Mouse (Mus musculus): ENCODE data around the gene St14. TPM values are rescaled to one million over a fixed set of nuclear protein-coding genes. Genes with fewer than 3 reads are reported as not detected.
A peak's percentile ranks its signal among the peaks of the same experiment; 100 is the strongest.

Gene St14
- polyA plus RNA-seq, 1 experiment from 2014 or later = 0.20 TPM

- Histone ChIP-seq H3K9ac (replicated peaks; ENCODE audit: low read depth, low read length) (no peak overlapping the region), H3K4me1 (ENCODE audit: control insufficient read depth, insufficient read depth, low read length) (no peaks in the 10 kb centered on the region), H3K27me3 (ENCODE audit: control insufficient read depth, insufficient read depth, low read length) (no peaks in the 10 kb centered on the region), H3K27ac (ENCODE audit: low read depth, low read length) (no peak overlapping the region), H3K36me3 (ENCODE audit: control insufficient read depth, insufficient read depth, low read length) (no peaks in the 10 kb centered on the region), H3K4me2 (ENCODE audit: low read depth, low read length) (no peak overlapping the region), H3K9me3 (ENCODE audit: control insufficient read depth, low read length) (no peaks in the 10 kb centered on the region), H3K4me3 (ENCODE audit: low read depth, low read length) (no peak overlapping the region)
- no peak for ATAC-seq (ENCODE audit: low read depth)
- 94% methylated on average over 18 of the region's 18 CpGs for WGBS
These were observed 39.4 kb downstream of the St14 start for GRCm38 (mm10) chr9:31092111-31092832.

GRCm38 (mm10) chr9:31091162-31091581, 40.5 kb downstream of the St14 start:
- H3K27ac ChIP-seq (ENCODE audit: low read depth, low read length) = no peak overlapping the region
- H3K9ac ChIP-seq (replicated peaks; ENCODE audit: low read depth, low read length) = no peak overlapping the region
- no peaks in the 10 kb centered on the region for H3K9me3 ChIP-seq (ENCODE audit: control insufficient read depth, low read length)
- H3K36me3 ChIP-seq (ENCODE audit: control insufficient read depth, insufficient read depth, low read length) = no peaks in the 10 kb centered on the region
- no peak for ATAC-seq (ENCODE audit: low read depth)
- no peaks in the 10 kb centered on the region for H3K27me3 ChIP-seq (ENCODE audit: control insufficient read depth, insufficient read depth, low read length)
- no peak overlapping the region for H3K4me3 ChIP-seq (ENCODE audit: low read depth, low read length)
- 98% methylated on average over 10 of the region's 10 CpGs for WGBS
- H3K4me2 ChIP-seq (ENCODE audit: low read depth, low read length) = no peak overlapping the region
- no peaks in the 10 kb centered on the region for H3K4me1 ChIP-seq (ENCODE audit: control insufficient read depth, insufficient read depth, low read length)

GRCm38 (mm10) chr9:31090081-31091023, 41.3 kb downstream of the St14 start:
- WGBS = 79% methylated on average over 29 of the region's 29 CpGs
- H3K4me2 ChIP-seq (ENCODE audit: low read depth, low read length) = no peak overlapping the region
- H3K27me3 ChIP-seq (ENCODE audit: control insufficient read depth, insufficient read depth, low read length) = no peaks in the 10 kb centered on the region
- no peak overlapping the region for H3K9ac ChIP-seq (replicated peaks; ENCODE audit: low read depth, low read length)
- H3K4me3 ChIP-seq (ENCODE audit: low read depth, low read length) = no peak overlapping the region
- H3K4me1 ChIP-seq (ENCODE audit: control insufficient read depth, insufficient read depth, low read length) = no peaks in the 10 kb centered on the region
- H3K36me3 ChIP-seq (ENCODE audit: control insufficient read depth, insufficient read depth, low read length) = no peaks in the 10 kb centered on the region
- no peak overlapping the region for H3K27ac ChIP-seq (ENCODE audit: low read depth, low read length)
- H3K9me3 ChIP-seq (ENCODE audit: control insufficient read depth, low read length) = no peaks in the 10 kb centered on the region
- no peak for ATAC-seq (ENCODE audit: low read depth)

DNA sequence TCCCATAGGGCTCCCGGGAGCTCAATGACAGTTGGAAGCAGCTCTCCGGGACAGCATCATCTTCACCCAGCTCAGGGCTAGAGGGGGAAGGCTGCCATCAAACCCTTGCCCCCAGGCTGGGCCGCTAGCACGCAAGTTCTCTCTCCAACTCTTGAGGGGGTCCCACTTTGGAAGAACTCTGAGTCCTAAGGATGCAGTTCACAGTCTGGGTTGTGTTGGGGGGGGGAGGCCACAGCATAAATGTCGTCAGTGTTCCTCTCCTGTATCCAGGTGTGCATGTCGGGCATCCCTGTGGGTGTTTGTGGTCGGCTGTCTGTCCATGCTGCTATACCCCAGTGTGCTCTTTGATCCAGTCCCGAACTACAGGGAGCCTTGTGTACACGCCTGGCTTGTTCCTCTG, 42.1 kb downstream of the St14 start:
- no peak for ATAC-seq (ENCODE audit: low read depth)
- no peaks in the 10 kb centered on the region for H3K9me3 ChIP-seq (ENCODE audit: control insufficient read depth, low read length)
- WGBS = 85% methylated on average over 9 of the region's 9 CpGs
- no peak overlapping the region for H3K9ac ChIP-seq (replicated peaks; ENCODE audit: low read depth, low read length)
- H3K4me3 ChIP-seq (ENCODE audit: low read depth, low read length) = no peak overlapping the region
- H3K4me1 ChIP-seq (ENCODE audit: control insufficient read depth, insufficient read depth, low read length) = no peaks in the 10 kb centered on the region
- no peaks in the 10 kb centered on the region for H3K36me3 ChIP-seq (ENCODE audit: control insufficient read depth, insufficient read depth, low read length)
- H3K27me3 ChIP-seq (ENCODE audit: control insufficient read depth, insufficient read depth, low read length) = no peaks in the 10 kb centered on the region
- H3K4me2 ChIP-seq (ENCODE audit: low read depth, low read length) = no peak overlapping the region
- no peak overlapping the region for H3K27ac ChIP-seq (ENCODE audit: low read depth, low read length)

DNA sequence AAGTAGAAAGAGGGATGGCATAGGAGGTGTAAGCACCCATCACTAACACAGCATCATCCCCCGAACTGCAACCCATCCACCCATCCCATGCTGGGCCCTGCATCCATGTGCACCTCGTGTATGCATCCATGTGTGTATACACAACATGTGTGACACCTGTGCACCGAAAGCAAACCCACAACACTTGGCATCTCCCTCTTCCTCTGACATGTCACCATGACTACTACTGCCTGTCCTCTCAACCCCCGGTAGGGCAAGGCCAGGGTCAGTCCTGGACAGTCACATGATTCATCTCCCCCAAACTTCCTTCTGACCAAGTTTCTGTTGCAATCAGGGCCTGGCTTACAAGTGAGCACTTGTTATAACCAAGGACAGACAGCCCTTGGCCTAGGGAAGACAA, 42.8 kb downstream of the St14 start:
- Histone ChIP-seq H3K27me3 (ENCODE audit: control insufficient read depth, insufficient read depth, low read length) (no peaks in the 10 kb centered on the region), H3K27ac (ENCODE audit: low read depth, low read length) (no peak overlapping the region), H3K9me3 (ENCODE audit: control insufficient read depth, low read length) (no peaks in the 10 kb centered on the region), H3K9ac (replicated peaks; ENCODE audit: low read depth, low read length) (no peak overlapping the region), H3K4me1 (ENCODE audit: control insufficient read depth, insufficient read depth, low read length) (no peaks in the 10 kb centered on the region), H3K36me3 (ENCODE audit: control insufficient read depth, insufficient read depth, low read length) (no peaks in the 10 kb centered on the region), H3K4me3 (ENCODE audit: low read depth, low read length) (no peak overlapping the region), H3K4me2 (ENCODE audit: low read depth, low read length) (no peak overlapping the region)
- WGBS = 87% methylated on average over 4 of the region's 4 CpGs
- ATAC-seq (ENCODE audit: low read depth) = no peak

DNA sequence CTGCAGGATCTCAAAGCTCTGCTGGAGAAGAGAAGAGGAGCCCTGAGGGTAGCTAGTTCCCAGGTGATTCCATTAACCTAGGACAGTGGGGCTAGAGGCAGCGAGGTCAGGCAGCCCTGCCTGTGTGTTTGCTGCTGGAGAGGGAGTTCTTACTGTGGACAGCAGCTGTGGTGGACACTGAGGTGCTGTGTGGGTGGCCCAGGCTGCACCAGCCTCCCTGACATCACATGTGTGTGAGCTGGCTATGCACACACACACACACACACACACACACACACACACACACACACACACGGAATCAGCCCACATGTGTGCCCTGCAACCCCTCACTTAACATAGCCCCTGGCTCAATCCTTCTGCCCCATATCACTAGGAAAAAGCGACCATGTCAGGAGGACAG, 43.5 kb downstream of the St14 start:
- Histone ChIP-seq H3K9me3 (ENCODE audit: control insufficient read depth, low read length) (no peaks in the 10 kb centered on the region), H3K4me1 (ENCODE audit: control insufficient read depth, insufficient read depth, low read length) (no peaks in the 10 kb centered on the region), H3K27me3 (ENCODE audit: control insufficient read depth, insufficient read depth, low read length) (no peaks in the 10 kb centered on the region), H3K27ac (ENCODE audit: low read depth, low read length) (no peak overlapping the region), H3K36me3 (ENCODE audit: control insufficient read depth, insufficient read depth, low read length) (no peaks in the 10 kb centered on the region), H3K4me3 (ENCODE audit: low read depth, low read length) (no peak overlapping the region), H3K4me2 (ENCODE audit: low read depth, low read length) (no peak overlapping the region), H3K9ac (replicated peaks; ENCODE audit: low read depth, low read length) (no peak overlapping the region)
- ATAC-seq (ENCODE audit: low read depth) = no peak
- WGBS = 72% methylated on average over 3 of the region's 3 CpGs

DNA sequence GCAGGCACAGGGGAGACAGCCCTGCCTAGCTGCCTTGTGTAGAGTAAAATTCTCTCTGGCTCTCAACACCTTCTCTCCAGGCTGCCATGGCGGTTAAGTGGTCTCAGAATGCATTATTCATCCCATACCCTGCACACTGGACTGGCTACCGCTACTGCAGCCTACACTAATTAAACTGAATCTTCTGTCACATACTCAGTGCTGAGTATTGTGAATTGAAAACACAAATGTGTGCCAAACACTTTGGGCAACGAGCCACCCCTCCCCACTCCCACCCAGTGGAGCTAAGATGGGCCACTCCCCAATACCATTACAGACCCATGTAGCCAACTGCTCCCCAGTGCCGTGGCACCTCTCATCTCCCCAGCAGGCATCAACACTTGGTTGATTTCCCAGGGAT, 44.2 kb downstream of the St14 start:
- Histone ChIP-seq H3K4me1 (ENCODE audit: control insufficient read depth, insufficient read depth, low read length) (no peaks in the 10 kb centered on the region), H3K9me3 (ENCODE audit: control insufficient read depth, low read length) (no peaks in the 10 kb centered on the region), H3K36me3 (ENCODE audit: control insufficient read depth, insufficient read depth, low read length) (no peaks in the 10 kb centered on the region), H3K9ac (replicated peaks; ENCODE audit: low read depth, low read length) (no peak overlapping the region), H3K4me2 (ENCODE audit: low read depth, low read length) (no peak overlapping the region), H3K27ac (ENCODE audit: low read depth, low read length) (no peak overlapping the region), H3K27me3 (ENCODE audit: control insufficient read depth, insufficient read depth, low read length) (no peaks in the 10 kb centered on the region), H3K4me3 (ENCODE audit: low read depth, low read length) (no peak overlapping the region)
- no peak for ATAC-seq (ENCODE audit: low read depth)
- WGBS = 68% methylated on average over 4 of the region's 4 CpGs

DNA sequence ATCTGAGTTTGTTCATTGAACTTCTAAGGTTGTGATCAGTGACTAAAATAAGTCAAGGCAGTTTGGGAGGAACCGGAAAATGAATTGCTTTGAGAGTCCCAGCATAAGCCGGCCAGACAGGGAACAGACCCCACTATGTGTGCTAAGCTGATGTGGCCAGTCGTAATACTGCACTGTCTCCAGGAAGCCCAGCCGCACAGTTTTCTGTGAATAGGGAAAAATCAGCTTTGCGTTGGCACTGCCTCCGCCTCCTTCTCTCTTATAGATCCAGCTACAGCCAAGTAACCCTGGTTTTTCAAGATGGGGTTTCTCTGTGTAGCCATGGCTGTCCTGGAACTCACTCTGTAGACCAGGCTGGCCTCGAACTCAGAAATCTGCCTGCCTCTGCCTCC, 44.9 kb downstream of the St14 start:
- 83% methylated on average over 7 of the region's 7 CpGs for WGBS
- no peaks in the 10 kb centered on the region for H3K36me3 ChIP-seq (ENCODE audit: control insufficient read depth, insufficient read depth, low read length)
- no peaks in the 10 kb centered on the region for H3K9me3 ChIP-seq (ENCODE audit: control insufficient read depth, low read length)
- no peak overlapping the region for H3K4me2 ChIP-seq (ENCODE audit: low read depth, low read length)
- H3K27me3 ChIP-seq (ENCODE audit: control insufficient read depth, insufficient read depth, low read length) = no peaks in the 10 kb centered on the region
- no peak overlapping the region for H3K9ac ChIP-seq (replicated peaks; ENCODE audit: low read depth, low read length)
- H3K4me1 ChIP-seq (ENCODE audit: control insufficient read depth, insufficient read depth, low read length) = no peaks in the 10 kb centered on the region
- no peak for ATAC-seq (ENCODE audit: low read depth)
- H3K4me3 ChIP-seq (ENCODE audit: low read depth, low read length) = no peak overlapping the region
- H3K27ac ChIP-seq (ENCODE audit: low read depth, low read length) = no peak overlapping the region

DNA sequence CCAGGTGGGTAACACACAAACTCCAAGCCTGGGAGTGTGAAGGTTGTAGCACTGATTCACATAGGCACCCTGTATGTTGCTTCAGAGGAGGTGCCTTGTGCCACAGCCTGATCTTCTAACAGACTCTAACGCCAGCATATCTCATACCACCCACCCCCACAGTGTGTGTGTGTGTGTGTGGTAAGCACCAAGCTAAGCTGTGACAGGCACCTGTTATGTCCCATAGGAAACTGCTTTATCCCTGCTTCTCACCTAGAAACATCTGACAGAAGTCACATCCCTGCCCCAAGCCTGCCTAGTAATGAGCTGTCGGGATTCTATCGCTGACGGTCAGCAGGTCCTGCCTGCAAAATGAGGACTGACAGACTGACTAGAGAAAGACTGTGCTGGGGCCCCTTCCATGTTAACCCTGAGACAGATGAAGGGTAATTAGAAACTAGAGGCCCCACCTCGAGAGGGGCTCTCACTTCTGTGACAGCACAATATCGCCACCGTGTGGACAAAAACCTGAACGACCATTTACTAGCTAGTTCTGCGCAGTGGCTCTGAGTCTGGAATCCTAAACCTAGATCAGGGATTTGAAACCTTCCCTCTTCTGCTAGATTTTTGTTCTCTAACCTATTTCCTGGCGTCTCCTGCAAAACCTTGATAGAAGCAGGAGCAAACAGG, 45.4 kb downstream of the St14 start:
- 16% methylated on average over 10 of the region's 10 CpGs for WGBS
- ATAC-seq (ENCODE audit: low read depth) = peak; percentile 39

More for the DNA sequence above, 45.4 kb downstream of the St14 start:
- no peak overlapping the region for H3K9ac ChIP-seq (replicated peaks; ENCODE audit: low read depth, low read length)
- H3K27ac ChIP-seq (ENCODE audit: low read depth, low read length) = no peak overlapping the region
- H3K4me1 ChIP-seq (ENCODE audit: control insufficient read depth, insufficient read depth, low read length) = no peaks in the 10 kb centered on the region
- no peaks in the 10 kb centered on the region for H3K9me3 ChIP-seq (ENCODE audit: control insufficient read depth, low read length)
- H3K36me3 ChIP-seq (ENCODE audit: control insufficient read depth, insufficient read depth, low read length) = no peaks in the 10 kb centered on the region
- no peak overlapping the region for H3K4me3 ChIP-seq (ENCODE audit: low read depth, low read length)
- H3K27me3 ChIP-seq (ENCODE audit: control insufficient read depth, insufficient read depth, low read length) = no peaks in the 10 kb centered on the region
- H3K4me2 ChIP-seq (ENCODE audit: low read depth, low read length) = no peak overlapping the region
